Mouse (Mus musculus) naive thymus-derived CD4-positive, alpha-beta T cell, adult 2 months (primary cell): ENCODE results near the gene Pdk2.

Experiments
- DNase-seq: peaks from one replicate; pipeline ENCODE4 v3.0.0-alpha.2; 2011; ENCODE audit warnings: low read depth

The Pdk2 gene

GRCm38 (mm10) chr11:95002705-95003104, 38.4 kb downstream of the Pdk2 start:
- DNase-seq, result no peak

GRCm38 (mm10) chr11:95001584-95002347, 39.4 kb downstream of the Pdk2 start:
- DNase-seq, result no peak

GRCm38 (mm10) chr11:95001058-95001457, 40.1 kb downstream of the Pdk2 start:
- peak; percentile 81 for DNase-seq

GRCm38 (mm10) chr11:95000548-95000947, 40.6 kb downstream of the Pdk2 start:
- DNase-seq, result peak; percentile 60

GRCm38 (mm10) chr11:95000128-95000527, 41.0 kb downstream of the Pdk2 start:
- no peak for DNase-seq

DNA sequence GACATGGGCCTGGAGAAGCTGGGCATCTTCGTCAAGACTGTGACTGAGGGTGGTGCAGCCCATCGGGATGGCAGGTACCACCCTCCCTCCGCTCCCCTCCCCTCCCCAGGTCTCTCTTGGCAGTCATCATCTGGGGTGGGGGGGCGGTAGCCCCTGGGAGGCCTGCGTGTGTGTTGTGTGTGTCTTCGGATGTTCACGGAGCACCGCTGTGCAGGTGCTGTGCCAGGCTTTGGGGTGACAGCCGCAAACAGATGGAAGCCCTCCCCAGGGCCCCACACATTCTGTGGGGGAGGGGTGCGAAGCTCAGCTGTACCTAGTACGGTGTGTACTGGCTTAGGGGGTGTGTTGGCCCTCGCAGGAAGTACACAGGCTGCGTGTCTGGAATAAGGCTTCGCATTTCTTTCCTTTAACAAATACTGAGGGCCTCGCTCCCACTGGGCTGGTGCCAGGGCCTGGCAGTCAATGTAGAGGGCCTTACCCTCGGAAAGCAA, 43.1 kb downstream of the Pdk2 start:
- DNase-seq, result peak; percentile 68

DNA sequence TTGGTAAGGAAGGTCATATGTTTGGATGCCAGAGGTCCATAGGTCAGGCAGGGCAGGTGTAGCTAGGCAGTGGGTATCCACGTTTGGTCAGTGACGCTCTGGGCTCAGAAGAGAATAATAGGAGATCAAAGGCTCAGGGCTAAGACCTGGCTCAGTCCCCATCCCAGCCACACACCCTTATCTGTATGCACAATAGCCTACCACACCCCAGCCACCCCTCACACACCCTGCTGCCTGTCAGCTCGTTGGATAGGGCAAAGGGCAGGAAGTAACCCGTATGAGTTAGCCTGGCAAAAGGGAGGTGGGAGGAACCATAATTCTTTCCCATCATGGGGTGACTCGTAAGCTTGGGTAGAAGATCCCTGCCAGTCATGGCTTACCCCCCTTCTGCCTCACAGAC, 43.6 kb downstream of the Pdk2 start:
- DNase-seq, result no peak

DNA sequence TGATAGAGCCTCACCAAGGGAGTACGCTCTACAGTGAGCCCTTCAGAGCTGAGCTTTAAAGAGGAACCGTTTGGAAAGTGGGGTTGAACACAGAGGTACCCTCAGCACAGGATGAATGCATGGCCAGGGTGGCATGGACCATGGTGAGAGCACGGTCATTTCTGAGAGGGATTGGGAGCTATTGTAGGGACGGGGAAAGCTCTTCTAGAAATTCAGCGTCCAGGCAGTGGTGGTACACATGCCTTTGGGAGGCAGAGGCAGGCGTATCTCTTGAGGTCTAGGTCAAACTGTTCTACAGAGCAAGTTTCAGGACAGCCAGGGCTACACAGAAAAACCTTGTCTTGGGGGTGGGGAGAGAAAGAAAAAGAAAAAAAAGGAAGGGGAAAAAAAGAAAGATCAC, 44.2 kb downstream of the Pdk2 start:
- DNase-seq, result no peak

- no peak for DNase-seq
These were observed 45.1 kb downstream of the Pdk2 start for GRCm38 (mm10) chr11:94996101-94996500.

DNA sequence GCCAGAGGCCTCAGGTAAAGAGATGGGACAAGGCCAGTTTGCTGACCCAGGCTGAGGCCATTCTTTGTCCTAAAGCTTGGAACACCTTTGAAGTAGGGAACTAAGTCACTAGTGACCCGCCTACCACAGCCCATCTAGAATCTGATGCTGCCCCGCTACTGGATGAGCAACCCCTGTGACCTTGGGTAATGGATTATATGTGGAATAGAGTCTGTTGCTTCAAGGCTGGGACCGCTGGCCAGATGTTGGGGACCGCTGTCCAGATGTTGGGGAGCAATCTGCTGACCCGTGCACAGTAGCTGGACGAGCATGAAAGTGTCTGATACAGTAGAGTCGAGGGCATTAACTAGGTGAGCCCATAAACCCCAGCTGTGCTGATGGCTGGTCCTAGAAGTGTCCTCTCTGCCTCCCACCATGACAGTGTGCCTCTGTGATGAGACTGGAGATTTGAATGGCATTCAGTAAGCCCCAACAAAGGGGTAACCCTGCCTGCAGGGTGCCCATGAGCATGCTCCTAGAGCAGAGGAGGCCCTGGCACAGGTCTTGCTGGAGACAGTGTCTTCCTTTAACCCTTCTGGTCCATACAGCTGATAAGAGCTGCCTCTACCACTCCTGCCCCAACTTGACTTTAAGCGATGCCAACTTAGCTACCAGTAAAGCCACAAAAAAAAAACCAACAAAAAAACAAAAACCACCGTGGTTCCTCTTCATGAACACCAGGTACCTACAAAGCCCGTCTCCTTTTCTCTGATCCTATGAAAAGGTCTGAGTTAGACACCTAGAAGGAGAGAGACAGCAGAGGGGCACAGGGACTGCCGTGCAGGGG, 46.0 kb downstream of the Pdk2 start:
- DNase-seq, result no peak

- no peak for DNase-seq
These were observed 46.8 kb downstream of the Pdk2 start for GRCm38 (mm10) chr11:94994208-94994814.

DNA sequence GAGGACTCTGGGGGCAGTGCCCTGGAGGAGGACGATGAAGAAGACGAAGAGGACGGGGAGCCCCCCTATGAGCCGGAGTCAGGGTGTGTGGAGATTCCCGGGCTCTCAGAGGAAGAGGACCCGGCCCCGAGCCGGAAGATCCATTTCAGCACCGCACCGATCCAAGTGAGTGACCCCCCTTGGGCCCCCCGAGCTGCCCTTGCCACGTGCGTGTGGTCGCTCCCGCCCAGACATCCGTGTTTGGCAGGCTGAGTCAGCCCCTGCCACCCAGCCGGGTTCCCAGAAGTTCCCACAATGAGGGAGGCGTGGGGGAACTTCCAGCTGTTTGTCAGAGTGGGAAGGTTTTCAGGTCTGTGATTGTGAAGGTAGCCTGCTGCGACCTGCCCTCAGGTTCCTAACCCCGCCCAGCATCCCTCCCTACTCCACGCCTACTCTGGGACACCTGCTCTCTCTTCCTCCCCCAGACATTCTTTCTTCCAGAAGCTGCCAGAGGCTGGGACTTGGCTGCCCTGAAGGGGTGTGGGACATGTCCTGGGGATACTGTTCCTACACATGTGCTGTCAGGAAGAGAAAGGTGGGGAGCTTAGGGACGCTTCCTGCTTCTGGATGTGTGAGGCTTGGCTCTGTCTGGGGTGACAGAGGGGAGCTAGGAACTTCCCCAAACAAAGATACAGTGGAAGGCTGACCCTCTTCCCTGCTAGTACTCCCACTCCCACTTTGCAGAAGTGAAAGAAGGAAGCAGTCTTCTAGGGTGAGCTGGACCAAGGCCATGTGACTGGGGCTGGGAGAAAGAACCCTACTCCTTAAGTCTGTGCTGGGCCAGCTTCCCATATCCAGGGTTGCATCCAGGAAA, 48.2 kb downstream of the Pdk2 start:
- DNase-seq, result peak; percentile 49

- no peak for DNase-seq
These were observed 48.7 kb downstream of the Pdk2 start for GRCm38 (mm10) chr11:94992480-94992753.

GRCm38 (mm10) chr11:94991641-94992479, 49.3 kb downstream of the Pdk2 start:
- peak; percentile 66 for DNase-seq

DNA sequence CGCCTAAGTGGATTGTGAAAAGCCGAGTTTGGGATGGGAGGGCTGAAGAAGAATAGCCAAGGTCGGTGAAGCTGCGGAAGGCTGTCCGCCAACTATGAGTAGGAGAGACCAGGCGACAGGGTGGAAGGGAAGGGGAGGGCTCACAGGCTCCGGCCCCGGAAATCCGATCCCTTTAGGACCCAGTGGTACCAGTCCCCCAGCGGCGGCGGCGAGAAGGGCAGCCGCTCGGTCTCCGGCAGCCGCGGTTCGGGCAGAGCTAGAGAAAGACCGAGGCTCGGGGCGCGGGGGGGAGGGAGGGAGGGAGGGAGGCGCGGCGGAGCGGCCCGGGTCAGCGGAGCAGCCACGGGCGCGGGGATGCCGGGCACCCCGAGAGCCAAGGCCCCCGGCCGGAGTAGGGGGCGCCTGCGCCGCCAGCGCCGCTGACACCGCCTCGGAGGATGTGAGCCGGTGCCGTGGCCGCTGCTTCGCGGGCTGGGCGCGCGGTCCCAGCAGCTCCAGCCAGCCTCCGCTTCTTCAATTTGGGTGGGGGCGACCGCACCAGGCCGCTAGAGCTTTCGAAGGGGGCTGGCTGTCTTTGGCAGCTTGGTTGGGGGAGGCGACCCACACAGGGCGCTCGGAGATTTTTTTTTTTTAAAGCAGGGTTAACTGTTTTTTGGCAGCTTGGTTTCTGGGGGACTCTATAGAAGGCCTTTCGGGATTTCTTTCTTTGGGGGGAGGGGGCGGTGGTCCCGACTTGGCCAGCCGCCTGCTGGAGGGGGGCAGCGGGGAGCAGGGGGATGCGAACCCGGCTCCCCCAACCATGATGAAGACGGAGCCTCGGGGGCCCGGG, 50.2 kb downstream of the Pdk2 start, which contains the start of gene Ppp1r9b:
Gene Ppp1r9b, plus strand, starts transcription at position 287 of the 829 bp plus-strand sequence.
- peak; percentile 90 for DNase-seq

- DNase-seq, result no peak
These were observed 50.9 kb downstream of the Pdk2 start for GRCm38 (mm10) chr11:94990102-94990748.

GRCm38 (mm10) chr11:94989562-94990017, 51.6 kb downstream of the Pdk2 start:
- DNase-seq, result peak; percentile 81

DNA sequence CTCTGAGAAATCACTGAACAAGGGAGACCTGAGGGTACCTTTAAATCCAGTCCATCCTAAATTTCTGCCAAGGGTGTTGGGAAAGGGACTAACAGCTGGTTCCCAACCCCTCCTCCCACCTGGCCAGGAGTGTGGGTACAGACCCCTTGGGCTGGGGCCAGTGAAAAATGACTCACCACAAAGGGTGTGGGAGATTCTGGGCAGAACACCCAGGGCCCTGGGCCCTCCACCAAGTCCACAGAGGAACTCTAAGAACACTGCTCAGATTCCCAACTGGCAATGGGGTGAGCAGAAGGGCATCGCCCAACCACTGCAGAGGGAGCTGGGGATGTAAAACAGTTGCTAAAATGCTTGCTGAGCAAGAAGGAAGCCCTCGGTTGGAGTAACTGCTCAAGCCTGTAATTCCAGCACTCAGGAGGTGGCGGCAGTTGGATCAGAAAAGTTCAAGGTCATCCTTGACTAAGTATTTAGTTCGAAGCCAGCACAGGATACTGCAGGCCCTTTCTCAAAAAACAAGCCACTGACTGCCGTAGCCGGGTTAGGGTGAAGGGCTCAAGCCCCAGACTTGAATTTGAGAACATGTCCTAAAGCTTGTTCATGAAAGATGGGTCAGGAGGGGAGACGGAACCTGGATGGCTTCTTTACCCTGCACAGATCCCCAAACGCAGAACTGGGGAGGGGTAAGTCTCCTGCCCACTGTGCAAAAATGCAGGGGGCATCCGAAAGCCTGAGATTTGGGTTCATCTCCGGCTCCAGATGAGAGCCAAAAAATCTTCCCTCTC, 52.2 kb downstream of the Pdk2 start:
- DNase-seq, result no peak

DNA sequence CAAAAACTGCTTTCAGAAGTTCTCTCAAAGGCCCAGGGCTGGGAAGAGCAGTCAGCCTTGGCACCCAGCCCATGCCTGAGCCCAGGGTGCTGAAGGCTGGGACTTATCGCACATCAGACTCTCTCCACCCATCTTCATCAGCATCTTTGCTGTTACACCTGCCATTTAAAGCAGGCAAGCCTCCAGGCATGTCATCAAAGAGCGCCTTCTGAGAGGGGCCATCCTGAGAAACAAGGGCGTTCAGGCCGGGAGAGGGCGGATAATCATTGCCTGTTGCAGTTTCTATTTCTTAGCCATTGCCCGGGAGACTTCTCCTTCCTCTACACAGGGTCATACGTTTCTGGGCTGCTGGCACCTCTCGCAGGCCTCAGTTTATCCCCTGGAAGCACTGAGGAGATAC, 53.3 kb downstream of the Pdk2 start:
- no peak for DNase-seq
